Mouse (Mus musculus): ENCODE results near the gene Pde4d.

GRCm38 (mm10) chr13:109924771-109925170, 1475.0 kb downstream of the Pde4d start:
- TF ChIP-seq CTCF (IDR thresholded peaks at IDR 0.05; ENCODE audit: extremely low read depth, insufficient read depth, low read length) (no peak), POLR2A (IDR thresholded peaks at IDR 0.05; ENCODE audit: extremely low read depth, insufficient read depth, low read length) (no peak)
